Mouse (Mus musculus): ENCODE data around the gene Gramd4. TPM values are rescaled to one million over a fixed set of nuclear protein-coding genes. Genes with fewer than 3 reads are reported as not detected.
A peak's percentile ranks its signal among the peaks of the same experiment; 100 is the strongest.

The Gramd4 gene
- polyA plus RNA-seq (2015; fragmentation: Nextera tagmentation; extraction: Ambion mirVana) = 56.8 and 57.8 TPM in 2 replicates

DNA sequence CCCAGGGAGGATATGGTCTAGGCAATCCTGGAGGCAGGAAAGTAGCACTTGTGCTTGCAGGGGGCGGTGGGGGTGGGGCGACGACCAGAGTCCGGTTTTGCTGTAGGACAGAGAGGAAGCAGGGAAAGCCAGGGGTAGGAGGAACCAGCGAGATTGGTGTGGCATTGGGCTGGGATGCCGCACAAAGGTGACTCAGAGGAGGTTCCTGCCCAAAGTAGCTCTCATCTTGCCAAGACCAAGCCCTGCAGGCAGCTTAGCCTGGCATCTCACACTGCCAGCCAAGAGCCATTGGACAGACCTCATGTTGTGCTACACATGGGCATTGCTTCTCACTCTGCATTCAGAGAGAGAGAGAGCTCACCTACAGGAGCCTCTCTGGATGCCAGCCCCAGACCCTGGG, at the start of gene Gramd4:
Gramd4 (plus strand) TSS at position 283 of the 400 bp plus-strand sequence.
- ATAC-seq = no peak
- peaks cover 43% of the 10 kb centered on the region for H3K4me1 ChIP-seq (replicated peaks; ENCODE audit: control insufficient read depth, insufficient read depth, low read length)
- WGBS = 29% methylated on average over 6 of the region's 6 CpGs
- peak within 1 kb of the TSS; percentile 87 for H3K4me3 ChIP-seq (replicated peaks; ENCODE audit: low read length)
- no peaks in the 10 kb centered on the region for H3K27me3 ChIP-seq (replicated peaks; ENCODE audit: control insufficient read depth, insufficient read depth, low read length)
- peak within 1 kb of the TSS; percentile 99 for H3K9ac ChIP-seq (replicated peaks; ENCODE audit: low read depth, low read length)
- H3K9me3 ChIP-seq (ENCODE audit: control insufficient read depth, low read length) = no peaks in the 10 kb centered on the region
- H3K36me3 ChIP-seq (ENCODE audit: control insufficient read depth, insufficient read depth) = no peaks in the 10 kb centered on the region
- H3K4me2 ChIP-seq (ENCODE audit: low read length) = peak within 1 kb of the TSS; percentile 86
- peak within 1 kb of the TSS; percentile 91 for H3K27ac ChIP-seq (ENCODE audit: low read length)

DNA sequence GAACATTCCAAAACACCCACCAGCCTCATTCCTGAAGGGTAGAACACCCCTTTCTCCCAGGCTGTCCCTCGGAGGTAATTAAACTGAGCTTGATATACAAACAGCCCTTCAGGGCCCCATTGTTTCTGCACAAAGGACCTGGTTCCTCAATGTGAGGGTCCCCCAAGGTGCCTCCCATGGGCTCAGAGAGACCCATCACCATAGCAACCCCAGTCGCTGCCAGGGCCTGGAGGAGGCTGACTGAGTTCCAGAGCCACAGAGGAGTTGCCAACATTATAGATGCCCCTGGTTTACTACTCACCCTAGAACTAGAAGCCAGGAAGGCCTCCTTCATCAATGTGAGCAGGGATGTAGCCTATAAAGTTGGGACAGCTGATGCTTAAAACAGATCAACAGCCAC, 44.4 kb upstream of the Gramd4 start:
- H3K27ac ChIP-seq (ENCODE audit: low read length) = peak overlapping the region; percentile 42; the same call in 1 of the 2 replicates
- no peak overlapping the region for H3K9ac ChIP-seq (replicated peaks; ENCODE audit: low read depth, low read length)
- H3K4me2 ChIP-seq (ENCODE audit: low read length) = no peak overlapping the region
- no peak overlapping the region for H3K4me3 ChIP-seq (replicated peaks; ENCODE audit: low read length)
- peak; percentile 79 for ATAC-seq
- H3K27me3 ChIP-seq (replicated peaks; ENCODE audit: control insufficient read depth, insufficient read depth, low read length) = no peaks in the 10 kb centered on the region
- H3K4me1 ChIP-seq (replicated peaks; ENCODE audit: control insufficient read depth, insufficient read depth, low read length) = peaks cover 16% of the 10 kb centered on the region
- H3K9me3 ChIP-seq (ENCODE audit: control insufficient read depth, low read length) = no peaks in the 10 kb centered on the region
- 3% methylated on average over 2 of the region's 2 CpGs for WGBS
- H3K36me3 ChIP-seq (ENCODE audit: control insufficient read depth, insufficient read depth) = no peaks in the 10 kb centered on the region

DNA sequence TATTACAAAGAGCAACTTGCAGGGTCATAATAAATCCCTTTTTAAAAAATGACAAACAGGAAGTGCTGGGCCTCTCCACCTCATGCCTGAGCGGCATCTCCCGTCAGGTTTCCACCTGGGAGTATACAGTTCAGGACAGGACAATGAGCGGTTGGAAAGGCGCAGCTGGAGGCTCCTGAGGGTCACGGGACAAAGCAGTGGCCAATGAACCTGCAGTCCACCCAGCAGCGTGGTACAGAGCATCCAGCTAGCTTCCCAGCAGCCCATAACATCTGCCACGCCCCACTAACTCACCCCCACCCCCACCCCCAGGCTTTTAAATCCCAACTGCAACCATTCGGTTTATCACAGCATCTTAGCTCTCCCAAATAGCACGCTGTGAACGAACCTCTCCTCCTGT, 43.8 kb upstream of the Gramd4 start:
- peak overlapping the region; percentile 42; the same call in 1 of the 2 replicates for H3K27ac ChIP-seq (ENCODE audit: low read length)
- H3K9me3 ChIP-seq (ENCODE audit: control insufficient read depth, low read length) = no peaks in the 10 kb centered on the region
- 25% methylated on average over 10 of the region's 10 CpGs for WGBS
- no peak overlapping the region for H3K9ac ChIP-seq (replicated peaks; ENCODE audit: low read depth, low read length)
- H3K36me3 ChIP-seq (ENCODE audit: control insufficient read depth, insufficient read depth) = no peaks in the 10 kb centered on the region
- no peak for ATAC-seq
- H3K27me3 ChIP-seq (replicated peaks; ENCODE audit: control insufficient read depth, insufficient read depth, low read length) = no peaks in the 10 kb centered on the region
- H3K4me3 ChIP-seq (replicated peaks; ENCODE audit: low read length) = no peak overlapping the region
- H3K4me2 ChIP-seq (ENCODE audit: low read length) = no peak overlapping the region
- peaks cover 16% of the 10 kb centered on the region for H3K4me1 ChIP-seq (replicated peaks; ENCODE audit: control insufficient read depth, insufficient read depth, low read length)

DNA sequence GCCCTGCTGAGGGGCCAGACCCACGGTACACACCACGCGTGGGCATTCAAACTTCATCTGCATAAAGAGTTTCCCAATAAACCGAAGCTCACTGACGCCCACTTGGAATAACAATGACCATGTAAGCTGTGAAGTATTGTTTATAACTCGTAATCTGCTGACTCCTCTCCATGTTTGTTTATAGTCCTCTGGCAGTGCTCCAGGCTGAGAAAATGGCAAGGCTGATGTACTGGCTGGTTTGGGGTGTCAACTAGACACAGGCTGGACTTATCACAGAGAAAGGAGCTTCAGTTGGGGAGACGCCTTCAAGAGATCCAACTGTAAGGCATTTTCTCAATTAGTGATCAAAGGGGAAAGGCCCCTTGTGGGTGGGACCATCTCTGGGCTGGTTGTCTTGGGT, 42.5 kb upstream of the Gramd4 start:
- H3K27me3 ChIP-seq (replicated peaks; ENCODE audit: control insufficient read depth, insufficient read depth, low read length) = no peaks in the 10 kb centered on the region
- H3K4me3 ChIP-seq (replicated peaks; ENCODE audit: low read length) = no peak overlapping the region
- H3K9me3 ChIP-seq (ENCODE audit: control insufficient read depth, low read length) = no peaks in the 10 kb centered on the region
- no peak for ATAC-seq
- 54% methylated on average over 7 of the region's 7 CpGs for WGBS
- H3K36me3 ChIP-seq (ENCODE audit: control insufficient read depth, insufficient read depth) = no peaks in the 10 kb centered on the region
- no peak overlapping the region for H3K4me2 ChIP-seq (ENCODE audit: low read length)
- H3K9ac ChIP-seq (replicated peaks; ENCODE audit: low read depth, low read length) = no peak overlapping the region
- H3K4me1 ChIP-seq (replicated peaks; ENCODE audit: control insufficient read depth, insufficient read depth, low read length) = peaks cover 16% of the 10 kb centered on the region
- no peak overlapping the region for H3K27ac ChIP-seq (ENCODE audit: low read length)

DNA sequence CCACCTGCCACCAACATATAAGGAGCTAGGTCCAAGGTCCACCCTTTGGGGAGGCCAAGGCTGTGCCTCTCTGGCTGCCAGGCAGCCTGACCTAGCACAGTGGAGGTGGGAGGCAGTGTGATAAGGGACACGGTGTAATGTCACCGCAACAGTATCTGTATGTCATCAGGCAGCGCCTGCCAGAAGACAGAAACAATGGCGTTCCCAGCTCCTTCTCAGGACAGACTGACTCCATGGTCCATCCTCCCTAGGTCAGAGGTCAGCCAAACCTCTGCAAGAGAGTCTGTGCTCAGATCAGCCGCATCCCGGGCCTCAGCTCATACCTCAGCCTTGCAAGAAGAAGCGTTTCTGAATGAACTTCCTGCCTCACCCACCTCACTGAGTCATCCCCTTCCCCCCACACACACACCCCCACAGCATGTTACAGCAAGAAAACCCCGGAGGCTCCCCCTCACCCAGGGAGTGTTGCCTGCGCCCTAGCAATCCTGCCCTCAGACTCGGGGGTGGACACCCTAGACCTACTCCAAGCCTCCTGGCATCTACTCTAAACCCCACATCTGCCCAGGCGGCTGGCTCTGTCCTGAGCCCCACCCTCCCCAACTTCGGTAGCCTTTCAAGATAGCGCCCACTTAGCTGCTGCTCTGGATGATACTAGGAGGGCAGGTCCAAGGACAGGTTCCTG, 41.5 kb upstream of the Gramd4 start:
- H3K27ac ChIP-seq (ENCODE audit: low read length) = no peak overlapping the region
- 79% methylated on average over 13 of the region's 13 CpGs for WGBS
- ATAC-seq = no peak

DNA sequence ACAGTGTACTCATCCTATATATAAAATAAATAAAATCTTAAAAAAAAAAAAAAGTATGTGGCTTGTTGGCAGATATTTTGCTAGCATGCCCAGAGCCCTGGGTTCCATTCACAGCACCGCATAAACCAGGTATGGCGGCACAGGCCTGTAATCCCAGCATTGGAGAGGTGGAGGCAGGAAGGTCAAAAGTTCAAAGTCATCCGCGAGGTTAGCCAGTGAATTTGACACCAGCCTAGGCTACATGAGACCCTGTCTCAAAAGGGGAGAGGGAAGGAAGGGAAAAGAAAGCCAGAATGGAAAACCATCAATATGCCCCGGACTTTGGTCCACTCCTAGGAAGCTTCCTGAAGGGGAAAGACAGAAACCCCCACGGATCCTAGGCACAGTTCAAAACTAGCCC, 40.2 kb upstream of the Gramd4 start:
- H3K27me3 ChIP-seq (replicated peaks; ENCODE audit: control insufficient read depth, insufficient read depth, low read length) = no peaks in the 10 kb centered on the region
- 90% methylated on average over 6 of the region's 6 CpGs for WGBS
- no peak overlapping the region for H3K4me3 ChIP-seq (replicated peaks; ENCODE audit: low read length)
- H3K9me3 ChIP-seq (ENCODE audit: control insufficient read depth, low read length) = no peaks in the 10 kb centered on the region
- H3K4me1 ChIP-seq (replicated peaks; ENCODE audit: control insufficient read depth, insufficient read depth, low read length) = peaks cover 16% of the 10 kb centered on the region
- no peaks in the 10 kb centered on the region for H3K36me3 ChIP-seq (ENCODE audit: control insufficient read depth, insufficient read depth)
- ATAC-seq = no peak
- no peak overlapping the region for H3K27ac ChIP-seq (ENCODE audit: low read length)
- no peak overlapping the region for H3K4me2 ChIP-seq (ENCODE audit: low read length)
- no peak overlapping the region for H3K9ac ChIP-seq (replicated peaks; ENCODE audit: low read depth, low read length)

More for the DNA sequence above, 41.5 kb upstream of the Gramd4 start:
- Histone ChIP-seq H3K27me3 (replicated peaks; ENCODE audit: control insufficient read depth, insufficient read depth, low read length) (no peaks in the 10 kb centered on the region), H3K4me2 (ENCODE audit: low read length) (no peak overlapping the region), H3K4me1 (replicated peaks; ENCODE audit: control insufficient read depth, insufficient read depth, low read length) (peaks cover 16% of the 10 kb centered on the region), H3K36me3 (ENCODE audit: control insufficient read depth, insufficient read depth) (no peaks in the 10 kb centered on the region), H3K9me3 (ENCODE audit: control insufficient read depth, low read length) (no peaks in the 10 kb centered on the region), H3K9ac (replicated peaks; ENCODE audit: low read depth, low read length) (no peak overlapping the region), H3K4me3 (replicated peaks; ENCODE audit: low read length) (no peak overlapping the region)

DNA sequence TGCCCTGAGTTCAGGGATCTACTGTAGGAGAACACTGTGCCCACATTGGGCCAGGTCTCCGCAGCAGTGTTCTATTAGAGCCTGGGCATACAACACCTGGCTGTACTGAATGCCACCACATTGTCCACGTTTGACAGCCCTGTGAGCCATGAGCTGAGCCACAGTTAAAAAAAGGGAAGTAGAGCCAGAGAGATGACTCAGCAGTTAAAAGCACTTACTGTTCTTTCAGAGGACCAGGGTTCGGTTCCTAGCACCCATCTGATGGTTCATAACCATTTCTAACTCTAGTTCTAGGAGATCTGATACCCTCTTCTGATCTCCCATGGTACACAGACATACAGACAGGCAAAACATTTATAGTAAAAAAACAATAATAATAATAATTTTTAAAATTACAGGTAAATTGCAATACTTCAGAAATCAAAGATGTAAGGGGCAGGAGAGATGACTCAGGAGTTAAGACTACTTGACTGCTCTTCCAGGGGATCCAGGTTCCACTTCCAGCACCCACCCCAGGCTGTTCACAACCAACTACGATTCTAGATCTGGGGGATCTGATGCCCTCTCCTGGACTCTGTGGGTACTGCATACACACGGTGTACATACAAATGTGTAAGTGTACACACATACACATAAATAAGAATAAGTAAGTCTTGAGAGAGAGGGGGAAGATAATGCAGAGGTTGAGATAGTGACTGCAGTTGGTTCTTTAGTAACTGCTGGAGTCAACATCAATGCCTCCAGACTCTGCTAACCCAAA, 38.6 kb upstream of the Gramd4 start:
- H3K9me3 ChIP-seq (ENCODE audit: control insufficient read depth, low read length) = no peaks in the 10 kb centered on the region
- ATAC-seq = no peak
- H3K27me3 ChIP-seq (replicated peaks; ENCODE audit: control insufficient read depth, insufficient read depth, low read length) = no peaks in the 10 kb centered on the region
- no peaks in the 10 kb centered on the region for H3K36me3 ChIP-seq (ENCODE audit: control insufficient read depth, insufficient read depth)
- H3K4me1 ChIP-seq (replicated peaks; ENCODE audit: control insufficient read depth, insufficient read depth, low read length) = peaks cover 2% of the 10 kb centered on the region
- no peak overlapping the region for H3K9ac ChIP-seq (replicated peaks; ENCODE audit: low read depth, low read length)
- H3K4me2 ChIP-seq (ENCODE audit: low read length) = no peak overlapping the region
- no peak overlapping the region for H3K4me3 ChIP-seq (replicated peaks; ENCODE audit: low read length)
- 99% methylated on average over 5 of the region's 5 CpGs for WGBS
- H3K27ac ChIP-seq (ENCODE audit: low read length) = no peak overlapping the region

DNA sequence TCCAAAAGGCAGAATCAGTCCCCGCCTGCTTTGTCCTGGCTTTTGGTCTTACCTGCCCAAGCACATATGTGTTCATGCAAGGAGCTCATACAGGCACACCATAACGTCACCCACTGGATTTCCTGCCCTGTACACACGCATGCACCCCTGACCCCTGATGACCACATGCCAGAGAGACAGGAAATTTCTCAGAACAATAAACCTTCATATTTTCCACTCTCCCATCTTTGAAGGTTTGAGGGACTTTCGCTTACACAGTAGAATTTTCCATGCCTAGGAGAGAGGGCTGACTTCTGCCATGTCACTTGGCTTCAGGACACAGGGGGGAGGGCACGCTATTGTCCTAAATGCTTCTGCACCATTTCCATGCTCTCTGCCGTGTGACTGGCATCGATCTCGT, 37.5 kb upstream of the Gramd4 start:
- Histone ChIP-seq H3K27me3 (replicated peaks; ENCODE audit: control insufficient read depth, insufficient read depth, low read length) (no peaks in the 10 kb centered on the region), H3K4me2 (ENCODE audit: low read length) (no peak overlapping the region), H3K27ac (ENCODE audit: low read length) (no peak overlapping the region), H3K36me3 (ENCODE audit: control insufficient read depth, insufficient read depth) (no peaks in the 10 kb centered on the region), H3K9ac (replicated peaks; ENCODE audit: low read depth, low read length) (no peak overlapping the region), H3K9me3 (ENCODE audit: control insufficient read depth, low read length) (no peaks in the 10 kb centered on the region), H3K4me1 (replicated peaks; ENCODE audit: control insufficient read depth, insufficient read depth, low read length) (no peaks in the 10 kb centered on the region), H3K4me3 (replicated peaks; ENCODE audit: low read length) (no peak overlapping the region)
- ATAC-seq = no peak
- WGBS = 78% methylated on average over 8 of the region's 8 CpGs

DNA sequence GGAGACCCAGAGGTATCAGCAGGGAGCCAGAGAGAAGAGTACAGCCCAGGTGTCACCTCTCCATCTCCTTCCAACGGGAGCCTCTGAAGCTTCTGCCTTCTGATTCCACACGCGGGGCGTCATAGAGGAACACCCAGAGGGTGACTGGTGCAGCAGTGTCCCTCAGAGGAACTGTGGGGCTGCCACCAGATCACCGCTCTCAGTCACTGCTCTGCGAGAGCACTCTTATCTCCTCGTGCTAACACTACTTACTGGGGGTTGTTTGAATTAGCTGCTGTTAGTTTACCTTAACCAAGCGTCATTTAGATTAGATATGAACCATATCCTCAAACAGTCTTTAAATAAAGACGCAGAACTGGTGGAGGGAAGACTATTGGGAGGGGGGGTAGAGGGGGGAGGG, 36.2 kb upstream of the Gramd4 start:
- no peak overlapping the region for H3K4me2 ChIP-seq (ENCODE audit: low read length)
- WGBS = 86% methylated on average over 9 of the region's 9 CpGs
- H3K4me1 ChIP-seq (replicated peaks; ENCODE audit: control insufficient read depth, insufficient read depth, low read length) = 0 out of 2 replicates have a peak, but pooled peaks cover 4% of the 10 kb centered on the region
- no peak for ATAC-seq
- H3K27me3 ChIP-seq (replicated peaks; ENCODE audit: control insufficient read depth, insufficient read depth, low read length) = no peaks in the 10 kb centered on the region
- no peak overlapping the region for H3K4me3 ChIP-seq (replicated peaks; ENCODE audit: low read length)
- H3K9ac ChIP-seq (replicated peaks; ENCODE audit: low read depth, low read length) = no peak overlapping the region
- no peak overlapping the region for H3K27ac ChIP-seq (ENCODE audit: low read length)
- H3K36me3 ChIP-seq (ENCODE audit: control insufficient read depth, insufficient read depth) = no peaks in the 10 kb centered on the region
- H3K9me3 ChIP-seq (ENCODE audit: control insufficient read depth, low read length) = no peaks in the 10 kb centered on the region
